Mouse (Mus musculus): ENCODE measurements around the gene Tcf7.

- no peak for TF ChIP-seq CTCF (IDR thresholded peaks at IDR 0.05; ENCODE audit: low read depth)
- TF ChIP-seq EP300 (IDR thresholded peaks at IDR 0.05; ENCODE audit: low read depth) = no peak
Observed at GRCm38 (mm10) chr11:52298955-52299354, 16.1 kb upstream of the Tcf7 start.

Measured in liver, embryonic 14.5 days (tissue).